Mouse (Mus musculus) G1E (cell line): Measurements from ENCODE around the gene Fxyd7. TPM values are rescaled to one million over a fixed set of nuclear protein-coding genes. Genes with fewer than 3 reads are reported as not detected.

Source experiments
- ATAC-seq: 2 replicates; pipeline ENCODE4 v1.8.0; 2016; ENCODE audit warnings: mild to moderate bottlenecking; ENCODE audit not compliant: insufficient number of reproducible peaks, poor library complexity, low FRiP score, severe bottlenecking; ENCODE audit errors: extremely low read depth
- DNase-seq: peaks from one replicate; pipeline ENCODE4 v3.0.0; 2012; ENCODE audit warnings: low spot score
- H3K27me3 ChIP-seq: 2 replicates; pipeline ENCODE4 v1.6.1; 2012; ENCODE audit warnings: mild to moderate bottlenecking, low read length, inconsistent platforms; ENCODE audit not compliant: insufficient read depth
- H3K36me3 ChIP-seq: replicated peaks from 2 replicates; pipeline ENCODE3; 2012; ENCODE audit warnings: mild to moderate bottlenecking, inconsistent platforms
- H3K4me1 ChIP-seq: 2 replicates; pipeline ENCODE4 v1.6.1; 2012; ENCODE audit warnings: low read depth, low read length, inconsistent platforms, mixed read lengths; ENCODE audit not compliant: insufficient read depth
- H3K4me3 ChIP-seq: 2 replicates; pipeline ENCODE4 v1.5.1; 2012; ENCODE audit warnings: low read depth, mild to moderate bottlenecking, inconsistent platforms, low read length, moderate library complexity, mixed read lengths
- H3K9me3 ChIP-seq: replicated peaks from 2 replicates; pipeline ENCODE4 v1.6.1; 2012; ENCODE audit warnings: inconsistent platforms
- CTCF ChIP-seq: IDR thresholded peaks from 2 replicates; pipeline ENCODE4 v1.5.1; 2012; ENCODE audit warnings: low read depth, low read length, inconsistent platforms, mixed read lengths
- GATA1 ChIP-seq: IDR thresholded peaks from 2 replicates; pipeline ENCODE4 v1.6.1; 2012; ENCODE audit warnings: borderline replicate concordance, low read length, inconsistent platforms, mixed read lengths
- GATA2 ChIP-seq: IDR thresholded peaks from 2 replicates; pipeline ENCODE4 v1.6.1; 2012; ENCODE audit warnings: low read depth, low read length, inconsistent platforms, borderline replicate concordance
- POLR2AphosphoS5 ChIP-seq: IDR thresholded peaks from 2 replicates; pipeline ENCODE4 v1.6.1; 2012; ENCODE audit warnings: low read depth, low read length, inconsistent platforms; ENCODE audit not compliant: insufficient replicate concordance
- TAL1 ChIP-seq: conservative IDR thresholded peaks from 2 replicates; pipeline ENCODE4 v1.6.1; 2012; ENCODE audit warnings: low read depth, low read length, inconsistent platforms, mixed read lengths
- polyA plus RNA-seq: library from polyadenylated mRNA; stranded (reverse); fragments of >175 nt; gene quantifications from 2 replicates; pipeline ENCODE4 v1.2.3, GENCODE M21; 2012
- total RNA-seq, 2 experiments: library from RNA; stranded (forward) in 1 of 2; stranded (reverse) in 1 of 2; fragments of 200-1000 nt in 1 of 2; fragments of >200 nt in 1 of 2; fragmentation: Nextera tagmentation in 1 of 2; gene quantifications; 2 replicates each; pipeline ENCODE4 v1.2.3; 2014 to 2017

Fxyd7 gene
- total and polyA plus RNA-seq, 3 experiments = not detected

DNA sequence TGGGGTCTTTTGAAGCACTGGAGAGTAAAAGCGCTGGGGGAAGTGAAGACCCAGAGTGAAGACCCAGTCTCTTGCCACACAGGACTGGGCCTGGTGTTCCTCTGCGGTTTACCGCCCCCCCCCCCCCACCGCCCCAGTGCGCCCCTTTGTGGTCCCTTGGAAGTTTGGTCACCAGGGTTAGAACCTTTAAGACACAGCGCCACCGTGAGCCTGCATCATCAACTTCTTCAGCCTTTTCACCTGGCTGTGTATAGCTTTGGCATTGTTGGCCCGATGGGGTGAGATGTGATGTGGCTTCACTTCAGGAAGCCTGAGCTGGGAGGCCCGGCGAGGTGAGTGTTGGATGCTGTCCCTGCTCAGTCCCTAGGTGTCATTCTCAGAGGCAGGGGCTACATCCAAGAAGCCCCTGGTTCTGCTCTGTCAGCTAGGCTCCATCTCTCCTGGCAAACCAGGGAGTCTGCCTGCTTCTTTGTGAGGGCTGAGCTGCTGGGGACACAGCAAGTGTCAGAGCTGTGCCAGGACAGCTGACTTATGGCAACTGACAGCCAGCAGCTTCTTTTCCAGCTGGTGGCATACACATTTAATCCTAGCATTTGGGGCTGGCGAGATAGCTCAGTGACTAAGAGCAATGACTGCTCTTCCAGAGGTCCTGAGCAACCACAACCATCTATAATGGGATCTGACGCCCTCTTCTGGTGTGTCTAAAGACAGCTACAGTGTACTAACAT, 43.7 kb upstream of the Fxyd7 start:
- no peak for ATAC-seq
- H3K4me3 ChIP-seq = no peak overlapping the region
- no peaks in the 10 kb centered on the region for H3K36me3 ChIP-seq
- no peaks in the 10 kb centered on the region for H3K4me1 ChIP-seq
- H3K27me3 ChIP-seq = no peaks in the 10 kb centered on the region
- DNase-seq = no peak
- peaks cover 21% of the 10 kb centered on the region for H3K9me3 ChIP-seq
- TF ChIP-seq GATA1 (no peak), TAL1 (no peak), POLR2AphosphoS5 (no peak), GATA2 (no peak), CTCF (no peak)

DNA sequence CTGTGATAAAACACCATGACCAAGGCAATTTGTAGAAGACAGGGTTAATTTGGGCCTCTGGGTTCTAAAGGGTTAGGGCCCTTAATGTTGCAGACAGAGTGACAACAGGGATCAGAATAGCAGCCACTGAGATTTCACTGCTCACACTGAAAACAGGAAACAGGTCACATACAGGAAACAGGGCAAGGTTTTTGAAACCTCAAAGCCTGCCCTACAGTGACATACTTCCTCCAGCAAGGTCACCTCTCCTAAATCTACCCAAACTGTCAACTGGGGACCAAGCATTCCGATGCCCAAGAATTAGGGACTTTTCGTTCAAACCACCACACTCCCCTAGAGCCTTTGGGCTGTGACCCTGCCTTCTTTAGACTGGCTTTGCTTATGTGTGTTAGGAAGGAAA, 38.5 kb upstream of the Fxyd7 start:
- Histone ChIP-seq H3K36me3 (no peaks in the 10 kb centered on the region), H3K4me1 (no peaks in the 10 kb centered on the region), H3K27me3 (no peaks in the 10 kb centered on the region), H3K9me3 (peaks cover 18% of the 10 kb centered on the region), H3K4me3 (no peak overlapping the region)
- DNase-seq (no peak), ATAC-seq (no peak)
- TF ChIP-seq GATA1 = no peak
- TF ChIP-seq TAL1 = no peak
- TF ChIP-seq POLR2AphosphoS5 = no peak
- no peak for TF ChIP-seq CTCF

DNA sequence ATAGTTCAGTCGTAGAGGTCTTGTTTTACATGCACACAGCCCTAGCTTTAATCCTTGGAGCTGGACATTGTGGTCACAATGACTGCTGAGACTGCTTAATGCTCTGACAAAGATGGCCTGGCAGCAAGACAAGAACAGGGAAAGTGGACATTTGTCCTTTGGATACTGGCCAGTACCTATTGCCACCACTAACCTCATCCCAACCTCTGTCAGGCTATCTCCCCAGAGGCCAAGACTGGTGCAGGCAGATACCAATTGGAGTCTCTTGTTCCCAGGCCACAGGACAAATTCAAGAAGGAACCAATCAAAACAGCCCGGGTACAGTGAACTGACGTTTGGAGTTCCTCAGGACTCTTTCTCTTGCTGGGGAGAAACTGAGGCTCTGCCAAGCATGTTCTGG, 36.9 kb upstream of the Fxyd7 start:
- Histone ChIP-seq H3K27me3 (no peaks in the 10 kb centered on the region), H3K4me1 (no peaks in the 10 kb centered on the region), H3K36me3 (no peaks in the 10 kb centered on the region), H3K4me3 (no peak overlapping the region), H3K9me3 (peaks cover 19% of the 10 kb centered on the region)
- TF ChIP-seq CTCF = no peak
- no peak for TF ChIP-seq GATA2
- no peak for TF ChIP-seq TAL1
- no peak for ATAC-seq
- DNase-seq = no peak

DNA sequence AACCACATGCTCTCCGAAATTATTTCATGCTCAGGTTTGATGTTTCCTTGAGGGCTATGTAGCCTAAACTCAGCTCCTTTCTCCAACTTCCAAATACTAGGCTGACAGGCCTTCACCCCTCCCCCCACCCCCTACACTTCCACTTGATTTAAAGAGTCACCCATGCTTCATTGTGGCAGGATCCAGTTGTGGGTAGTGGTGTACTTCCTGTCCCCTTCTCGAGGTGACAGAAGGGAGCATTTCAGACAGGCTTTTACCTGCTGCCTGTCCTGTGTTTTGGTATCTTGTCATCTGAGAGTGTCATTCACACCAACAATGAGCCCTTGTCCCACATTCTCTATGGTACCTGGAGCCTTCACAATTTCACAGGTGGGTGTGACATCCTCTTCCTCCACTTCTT, 36.0 kb upstream of the Fxyd7 start:
- no peak for ATAC-seq
- no peak for DNase-seq
- H3K27me3 ChIP-seq = no peaks in the 10 kb centered on the region; the same call in 1 of the 2 replicates
- H3K4me3 ChIP-seq = no peak overlapping the region
- no peaks in the 10 kb centered on the region for H3K4me1 ChIP-seq
- peaks cover 20% of the 10 kb centered on the region for H3K9me3 ChIP-seq
- TF ChIP-seq CTCF (no peak), POLR2AphosphoS5 (no peak), GATA1 (no peak), GATA2 (no peak), TAL1 (no peak)
- H3K36me3 ChIP-seq = no peaks in the 10 kb centered on the region

DNA sequence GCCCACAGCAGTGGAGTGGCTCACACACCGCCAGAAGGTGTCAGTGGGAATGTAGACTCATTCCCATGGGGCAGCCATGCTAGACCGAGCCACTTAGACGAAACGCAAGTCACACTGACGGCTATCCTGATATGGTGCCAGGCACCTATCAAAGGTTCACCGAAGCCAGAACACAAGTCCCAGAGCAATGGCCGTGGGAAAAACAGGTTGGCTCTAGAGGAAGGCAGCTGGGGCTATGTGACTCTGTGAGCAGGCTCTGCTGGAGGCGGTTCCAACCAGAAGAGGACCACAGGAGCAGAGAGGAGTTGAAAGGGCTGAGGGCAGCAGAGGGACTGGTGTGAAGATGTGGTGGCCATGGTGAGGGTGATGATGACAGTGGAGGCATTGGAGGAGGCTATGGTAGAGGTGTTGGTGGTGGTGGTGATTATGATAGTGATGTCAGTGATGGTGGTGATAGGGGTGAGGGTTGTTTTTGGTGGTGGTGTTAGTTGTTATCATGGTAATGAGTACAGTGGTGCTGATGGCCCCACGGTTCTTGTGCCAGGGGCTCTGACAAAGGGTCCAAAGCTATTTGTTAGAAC, 35.0 kb upstream of the Fxyd7 start:
- no peak overlapping the region for H3K4me3 ChIP-seq
- TF ChIP-seq GATA1 (no peak), POLR2AphosphoS5 (no peak), CTCF (no peak), TAL1 (no peak), GATA2 (no peak)
- H3K4me1 ChIP-seq = no peaks in the 10 kb centered on the region
- no peaks in the 10 kb centered on the region for H3K36me3 ChIP-seq
- H3K27me3 ChIP-seq = no peaks in the 10 kb centered on the region; the same call in 1 of the 2 replicates
- ATAC-seq = no peak
- DNase-seq = no peak
- peaks cover 20% of the 10 kb centered on the region for H3K9me3 ChIP-seq

DNA sequence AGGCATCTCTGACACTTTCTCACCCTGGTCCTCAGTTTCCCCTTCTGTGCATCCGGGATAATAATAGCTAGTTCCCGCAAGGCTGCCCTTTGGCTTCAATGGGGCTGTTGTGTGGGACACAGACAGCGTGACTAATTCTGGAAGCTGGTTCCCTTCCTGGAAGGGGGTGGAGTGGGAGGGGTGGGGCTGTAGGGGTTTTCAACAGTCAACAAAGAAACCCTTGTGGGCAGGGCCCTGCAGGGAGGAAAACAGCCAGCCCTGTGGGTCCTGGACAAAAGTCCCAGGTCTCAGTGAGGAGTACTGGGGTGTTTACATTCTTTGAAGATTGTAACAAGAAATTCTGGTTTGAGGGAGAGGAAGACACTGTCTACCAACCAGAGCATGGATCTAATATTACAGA, 33.9 kb upstream of the Fxyd7 start:
- H3K4me1 ChIP-seq = no peaks in the 10 kb centered on the region
- no peak for ATAC-seq
- TF ChIP-seq GATA1 = no peak
- TF ChIP-seq GATA2 = no peak
- no peak for TF ChIP-seq CTCF
- no peak for TF ChIP-seq TAL1
- no peak for TF ChIP-seq POLR2AphosphoS5
- no peak for DNase-seq
- peaks cover 23% of the 10 kb centered on the region for H3K9me3 ChIP-seq
- H3K36me3 ChIP-seq = no peaks in the 10 kb centered on the region
- H3K27me3 ChIP-seq = no peaks in the 10 kb centered on the region; the same call in 1 of the 2 replicates
- H3K4me3 ChIP-seq = no peak overlapping the region

DNA sequence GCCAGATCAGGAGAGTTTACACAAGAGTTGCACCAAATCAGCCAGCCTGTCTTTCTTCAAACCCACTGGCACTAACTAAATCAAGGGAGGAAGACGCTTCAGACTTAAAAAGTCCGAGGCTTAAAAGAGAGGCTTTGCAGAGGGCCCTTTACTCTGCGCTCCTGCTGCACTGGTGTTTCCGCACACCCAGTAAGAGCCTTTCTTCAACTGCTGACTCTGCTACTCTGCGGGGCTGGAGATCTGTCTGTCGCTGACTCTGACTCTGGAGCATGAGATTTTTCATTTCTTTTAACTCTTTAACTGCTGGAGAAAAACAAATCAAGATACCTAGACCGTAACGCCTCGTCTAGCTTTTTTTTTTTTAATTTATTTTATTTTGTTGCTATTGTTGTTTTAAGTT, 32.9 kb upstream of the Fxyd7 start:
- no peak for ATAC-seq
- no peaks in the 10 kb centered on the region for H3K4me1 ChIP-seq
- no peaks in the 10 kb centered on the region for H3K36me3 ChIP-seq
- peaks cover 24% of the 10 kb centered on the region for H3K9me3 ChIP-seq
- no peaks in the 10 kb centered on the region; the same call in 1 of the 2 replicates for H3K27me3 ChIP-seq
- no peak overlapping the region for H3K4me3 ChIP-seq
- TF ChIP-seq CTCF = no peak
- TF ChIP-seq GATA1 = no peak
- TF ChIP-seq POLR2AphosphoS5 = no peak
- no peak for DNase-seq
